Mouse (Mus musculus) CD8-positive naive resting alpha-beta T cell, adult 2 months (primary cell): ENCODE data around the gene Man2a1.

Experiments used
- DNase-seq, 2 experiments: peaks; one replicate each; pipeline ENCODE4 v3.0.0; 2022; ENCODE audit warnings: low read depth in 2 of 2, low spot score in 2 of 2

The Man2a1 gene

GRCm38 (mm10) chr17:64601751-64602578 lies 1.4 kb downstream of the Man2a1 start:
- peak; percentile 26 to 44 for DNase-seq

GRCm38 (mm10) chr17:64603134-64603533 lies 2.6 kb downstream of the Man2a1 start:
- no peak for DNase-seq

- no peak for DNase-seq
These were observed 3.0 kb downstream of the Man2a1 start for GRCm38 (mm10) chr17:64603534-64603933.

- no peak for DNase-seq
These were observed 3.6 kb downstream of the Man2a1 start for GRCm38 (mm10) chr17:64604163-64604562.

- DNase-seq = no peak
These were observed 7.7 kb downstream of the Man2a1 start for GRCm38 (mm10) chr17:64608228-64608627.

- DNase-seq = no peak
These were observed 8.5 kb downstream of the Man2a1 start for GRCm38 (mm10) chr17:64608923-64609598.

- DNase-seq = no peak
These were observed 9.2 kb downstream of the Man2a1 start for GRCm38 (mm10) chr17:64609741-64610140.

GRCm38 (mm10) chr17:64611426-64611825 lies 10.9 kb downstream of the Man2a1 start:
- DNase-seq = no peak

- DNase-seq = no peak
These were observed 11.8 kb downstream of the Man2a1 start for GRCm38 (mm10) chr17:64612135-64612885.

- DNase-seq = no peak
These were observed 12.4 kb downstream of the Man2a1 start for GRCm38 (mm10) chr17:64612930-64613329.

- DNase-seq = no peak
These were observed 12.8 kb downstream of the Man2a1 start for GRCm38 (mm10) chr17:64613351-64613750.

- DNase-seq = no peak
These were observed 14.3 kb downstream of the Man2a1 start for GRCm38 (mm10) chr17:64614804-64615203.

GRCm38 (mm10) chr17:64615420-64615819 lies 14.9 kb downstream of the Man2a1 start:
- no peak for DNase-seq

- DNase-seq = no peak
These were observed 15.7 kb downstream of the Man2a1 start for GRCm38 (mm10) chr17:64616259-64616658.

- no peak for DNase-seq
These were observed 17.3 kb downstream of the Man2a1 start for GRCm38 (mm10) chr17:64617838-64618237.

- DNase-seq = no peak
These were observed 18.5 kb downstream of the Man2a1 start for GRCm38 (mm10) chr17:64618996-64619395.

GRCm38 (mm10) chr17:64620135-64620534 lies 19.6 kb downstream of the Man2a1 start:
- DNase-seq = no peak

GRCm38 (mm10) chr17:64620627-64621026 lies 20.1 kb downstream of the Man2a1 start:
- DNase-seq = no peak

GRCm38 (mm10) chr17:64621226-64621625 lies 20.7 kb downstream of the Man2a1 start:
- no peak for DNase-seq

GRCm38 (mm10) chr17:64621649-64622351 lies 21.3 kb downstream of the Man2a1 start:
- no peak for DNase-seq

GRCm38 (mm10) chr17:64622352-64622886 lies 21.9 kb downstream of the Man2a1 start:
- no peak for DNase-seq
